Mouse (Mus musculus): Measurements from ENCODE around the gene Mtmr12. TPM values are rescaled to one million over a fixed set of nuclear protein-coding genes. Genes with fewer than 3 reads are reported as not detected.

The Mtmr12 gene
- polyA plus RNA-seq, 1 experiment from 2014 or later: 23.4 TPM

DNA sequence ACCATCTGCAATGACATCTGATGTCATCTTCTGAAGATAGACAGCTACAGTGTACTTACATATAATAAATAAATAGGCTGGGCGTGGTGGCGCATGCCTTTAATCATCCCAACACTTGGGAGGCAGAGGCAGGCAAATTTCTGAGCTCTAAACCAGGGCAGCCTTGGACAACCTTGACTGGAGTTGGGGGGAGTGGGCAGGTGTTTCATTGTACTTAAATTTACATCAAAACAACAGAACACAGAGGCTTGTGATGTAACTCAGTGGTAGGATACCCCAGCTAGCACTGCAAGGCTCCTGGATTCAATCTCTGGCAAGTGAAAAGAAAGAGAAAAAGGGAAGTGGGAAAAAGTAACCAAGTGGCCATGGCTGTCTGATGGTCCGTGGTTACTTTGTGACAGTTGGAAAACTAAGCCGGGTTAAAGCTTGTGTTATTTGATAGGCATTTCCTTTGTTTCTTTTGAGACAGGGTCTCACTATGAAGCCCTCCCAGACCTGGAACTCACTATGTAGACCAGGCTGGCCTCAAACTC is 70.3 kb downstream of the Mtmr12 start:
- H3K4me2 ChIP-seq: no peak overlapping the region
- TF ChIP-seq CTCF (IDR thresholded peaks at IDR 0.05; ENCODE audit: low read depth): no peak
- WGBS: 77% methylated on average over 4 of the region's 4 CpGs

DNA sequence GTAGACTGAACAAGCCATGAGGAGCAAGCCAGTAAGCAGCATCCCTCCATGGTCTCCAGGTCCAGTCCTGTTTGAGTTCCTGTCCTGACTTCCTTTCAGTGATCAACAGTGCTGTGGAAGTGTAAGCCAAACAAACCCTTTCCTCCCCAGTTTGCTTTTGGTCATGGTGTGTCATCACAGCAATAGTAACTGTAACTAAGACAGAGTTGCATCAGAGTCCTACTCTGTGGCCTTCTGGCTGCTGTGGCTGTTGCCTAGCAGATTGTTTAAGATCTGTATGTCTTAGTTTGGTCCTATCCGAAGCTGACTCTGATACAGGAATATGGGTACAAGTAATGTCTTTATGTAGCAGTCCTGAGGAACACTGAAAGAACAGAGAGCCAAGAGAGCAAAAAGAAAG is 75.0 kb downstream of the Mtmr12 start:
- no peak for ATAC-seq (ENCODE audit: insufficient read depth)
- no peak overlapping the region for H3K4me2 ChIP-seq
- no peaks in the 10 kb centered on the region for H3K9me3 ChIP-seq (ENCODE audit: low read depth, low read length)
- TF ChIP-seq CTCF (IDR thresholded peaks at IDR 0.05; ENCODE audit: low read depth): no peak
- no peak for DNase-seq
- no peaks in the 10 kb centered on the region for H3K36me3 ChIP-seq (ENCODE audit: insufficient read depth)
- WGBS: 87% methylated on average over 1 of the region's 1 CpGs
- H3K27ac ChIP-seq (ENCODE audit: low read depth): no peak overlapping the region
- no peaks in the 10 kb centered on the region for H3K4me1 ChIP-seq (ENCODE audit: insufficient read depth)
- H3K27me3 ChIP-seq (ENCODE audit: insufficient read depth, low read length): no peaks in the 10 kb centered on the region
- no peak overlapping the region for H3K9ac ChIP-seq
- no peak overlapping the region for H3K4me3 ChIP-seq (ENCODE audit: low read depth, low read length)

More for the DNA sequence above, 70.3 kb downstream of the Mtmr12 start:
- Histone ChIP-seq H3K36me3 (ENCODE audit: insufficient read depth) (peaks cover 9% of the 10 kb centered on the region), H3K9me3 (ENCODE audit: low read depth, low read length) (no peaks in the 10 kb centered on the region), H3K4me3 (ENCODE audit: low read depth, low read length) (no peak overlapping the region), H3K4me1 (ENCODE audit: insufficient read depth) (no peaks in the 10 kb centered on the region), H3K9ac (no peak overlapping the region), H3K27me3 (ENCODE audit: insufficient read depth, low read length) (no peaks in the 10 kb centered on the region), H3K27ac (ENCODE audit: low read depth) (no peak overlapping the region)
- DNase-seq (no peak), ATAC-seq (ENCODE audit: insufficient read depth) (no peak)

DNA sequence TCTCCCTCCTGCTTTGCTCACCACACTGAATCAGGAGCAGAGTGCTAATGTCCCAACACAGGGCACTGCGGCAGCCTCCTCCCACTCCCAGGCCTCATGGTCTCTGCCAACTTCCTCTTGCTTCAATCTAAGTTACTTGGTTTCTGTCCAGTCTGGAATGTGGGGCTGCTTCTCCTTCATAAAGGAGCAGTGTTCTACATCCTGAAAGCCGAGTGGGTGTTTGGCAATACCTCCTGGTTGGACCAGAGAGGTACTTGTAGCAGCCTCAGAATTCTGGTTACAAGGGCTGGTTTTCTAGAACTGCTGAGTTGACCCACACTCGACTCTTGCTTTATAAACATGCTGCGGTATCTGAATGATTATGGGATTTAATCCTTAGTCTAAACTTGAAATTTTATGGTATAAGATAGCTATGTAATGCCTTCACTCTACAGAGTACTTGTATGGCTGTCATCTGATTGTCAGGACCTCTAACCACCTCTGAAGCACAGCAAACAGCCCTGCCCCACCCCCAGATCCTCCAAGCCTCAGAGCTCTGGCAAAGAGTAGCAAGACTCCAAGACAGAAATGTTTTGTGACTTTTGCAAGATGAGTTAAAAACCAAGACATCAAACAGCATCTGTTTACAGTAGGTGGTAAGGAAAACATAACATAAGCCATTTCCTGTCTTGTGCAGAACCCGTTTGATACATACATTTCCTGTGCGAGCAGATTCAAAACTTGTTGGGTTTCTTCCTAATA is 80.1 kb downstream of the Mtmr12 start:
- H3K4me2 ChIP-seq: no peak overlapping the region
- no peaks in the 10 kb centered on the region for H3K36me3 ChIP-seq (ENCODE audit: insufficient read depth)
- 53% methylated on average over 6 of the region's 6 CpGs for WGBS
- no peak overlapping the region for H3K27ac ChIP-seq (ENCODE audit: low read depth)
- no peak for TF ChIP-seq CTCF (IDR thresholded peaks at IDR 0.05; ENCODE audit: low read depth)
- DNase-seq: peak; percentile 38
- H3K9ac ChIP-seq: no peak overlapping the region
- no peaks in the 10 kb centered on the region for H3K9me3 ChIP-seq (ENCODE audit: low read depth, low read length)
- ATAC-seq (ENCODE audit: insufficient read depth): no peak
- 0 out of 2 replicates have a peak, but pooled peaks cover 3% of the 10 kb centered on the region for H3K4me1 ChIP-seq (ENCODE audit: insufficient read depth)
- H3K27me3 ChIP-seq (ENCODE audit: insufficient read depth, low read length): no peaks in the 10 kb centered on the region
- no peak overlapping the region for H3K4me3 ChIP-seq (ENCODE audit: low read depth, low read length)

DNA sequence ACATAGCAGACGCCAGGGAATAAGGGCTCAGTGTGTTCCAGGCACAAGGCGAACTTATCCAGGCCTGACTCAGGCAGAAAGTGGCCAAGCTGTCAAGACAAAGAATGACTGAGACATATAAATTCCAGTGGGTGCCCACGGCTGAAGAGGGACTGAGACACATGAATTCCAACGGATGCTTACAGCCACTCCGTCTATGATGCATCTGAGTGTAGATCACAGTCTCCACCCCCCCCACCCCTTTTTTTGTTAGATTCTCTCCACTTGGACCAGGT is 80.6 kb downstream of the Mtmr12 start:
- 0 out of 2 replicates have a peak, but pooled peaks cover 3% of the 10 kb centered on the region for H3K4me1 ChIP-seq (ENCODE audit: insufficient read depth)
- no peaks in the 10 kb centered on the region for H3K36me3 ChIP-seq (ENCODE audit: insufficient read depth)
- no peaks in the 10 kb centered on the region for H3K9me3 ChIP-seq (ENCODE audit: low read depth, low read length)
- DNase-seq: no peak
- no peaks in the 10 kb centered on the region for H3K27me3 ChIP-seq (ENCODE audit: insufficient read depth, low read length)
- 47% methylated on average over 5 of the region's 5 CpGs for WGBS
- H3K4me2 ChIP-seq: no peak overlapping the region
- no peak overlapping the region for H3K27ac ChIP-seq (ENCODE audit: low read depth)
- H3K4me3 ChIP-seq (ENCODE audit: low read depth, low read length): no peak overlapping the region
- ATAC-seq (ENCODE audit: insufficient read depth): no peak
- no peak for TF ChIP-seq CTCF (IDR thresholded peaks at IDR 0.05; ENCODE audit: low read depth)
- no peak overlapping the region for H3K9ac ChIP-seq

DNA sequence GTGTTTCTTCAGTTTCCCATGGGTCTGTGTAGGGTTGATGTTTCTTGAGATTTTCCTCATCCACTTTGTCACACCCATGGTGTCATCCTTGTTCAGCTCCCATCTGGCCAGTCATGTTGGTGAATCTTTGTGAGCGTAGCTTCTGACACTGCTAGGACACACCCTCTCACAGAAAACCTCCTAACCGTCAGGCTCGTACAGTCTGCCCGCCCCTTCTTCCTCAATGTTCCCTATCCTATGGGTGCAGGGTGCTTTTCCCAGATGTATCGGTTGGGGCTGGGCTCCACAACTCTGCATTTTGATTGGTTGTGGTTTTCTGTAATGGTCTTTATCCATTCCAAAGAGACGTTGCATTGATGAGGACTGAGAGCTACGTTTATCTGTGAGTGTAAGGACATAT is 85.5 kb downstream of the Mtmr12 start:
- no peaks in the 10 kb centered on the region for H3K9me3 ChIP-seq (ENCODE audit: low read depth, low read length)
- 76% methylated on average over 7 of the region's 7 CpGs for WGBS
- H3K36me3 ChIP-seq (ENCODE audit: insufficient read depth): no peaks in the 10 kb centered on the region
- DNase-seq (no peak), ATAC-seq (ENCODE audit: insufficient read depth) (no peak)
- H3K27ac ChIP-seq (ENCODE audit: low read depth): no peak overlapping the region
- no peak overlapping the region for H3K4me2 ChIP-seq
- H3K4me1 ChIP-seq (ENCODE audit: insufficient read depth): 0 out of 2 replicates have a peak, but pooled peaks cover under 1% of the 10 kb centered on the region
- H3K9ac ChIP-seq: no peak overlapping the region
- no peak for TF ChIP-seq CTCF (IDR thresholded peaks at IDR 0.05; ENCODE audit: low read depth)
- H3K27me3 ChIP-seq (ENCODE audit: insufficient read depth, low read length): no peaks in the 10 kb centered on the region
- no peak overlapping the region for H3K4me3 ChIP-seq (ENCODE audit: low read depth, low read length)

DNA sequence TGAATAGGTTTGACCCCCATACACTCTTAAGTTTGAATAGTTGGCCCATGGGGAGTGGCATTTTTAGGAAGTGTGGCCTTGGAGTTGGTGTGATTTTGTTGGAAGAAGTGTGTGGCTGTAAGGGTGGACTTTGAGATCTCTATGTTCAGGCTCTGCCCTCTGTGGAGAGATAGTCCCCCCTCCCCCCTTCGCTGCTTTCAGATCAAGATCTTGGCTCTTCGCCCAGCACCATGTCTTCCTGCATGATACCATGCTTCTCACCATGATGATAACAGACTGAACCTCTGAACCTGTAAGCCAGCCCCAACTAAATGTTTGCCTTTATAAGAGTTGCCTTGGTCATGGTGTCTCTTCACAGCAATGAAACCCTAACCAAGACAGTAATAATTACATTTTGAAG is 86.9 kb downstream of the Mtmr12 start:
- ATAC-seq (ENCODE audit: insufficient read depth) (no peak), DNase-seq (no peak)
- Histone ChIP-seq H3K27me3 (ENCODE audit: insufficient read depth, low read length) (no peaks in the 10 kb centered on the region), H3K36me3 (ENCODE audit: insufficient read depth) (no peaks in the 10 kb centered on the region), H3K27ac (ENCODE audit: low read depth) (no peak overlapping the region), H3K4me3 (ENCODE audit: low read depth, low read length) (no peak overlapping the region), H3K4me2 (no peak overlapping the region), H3K4me1 (ENCODE audit: insufficient read depth) (no peaks in the 10 kb centered on the region), H3K9me3 (ENCODE audit: low read depth, low read length) (no peaks in the 10 kb centered on the region), H3K9ac (no peak overlapping the region)
- no peak for TF ChIP-seq CTCF (IDR thresholded peaks at IDR 0.05; ENCODE audit: low read depth)
- 78% methylated on average over 2 of the region's 2 CpGs for WGBS

DNA sequence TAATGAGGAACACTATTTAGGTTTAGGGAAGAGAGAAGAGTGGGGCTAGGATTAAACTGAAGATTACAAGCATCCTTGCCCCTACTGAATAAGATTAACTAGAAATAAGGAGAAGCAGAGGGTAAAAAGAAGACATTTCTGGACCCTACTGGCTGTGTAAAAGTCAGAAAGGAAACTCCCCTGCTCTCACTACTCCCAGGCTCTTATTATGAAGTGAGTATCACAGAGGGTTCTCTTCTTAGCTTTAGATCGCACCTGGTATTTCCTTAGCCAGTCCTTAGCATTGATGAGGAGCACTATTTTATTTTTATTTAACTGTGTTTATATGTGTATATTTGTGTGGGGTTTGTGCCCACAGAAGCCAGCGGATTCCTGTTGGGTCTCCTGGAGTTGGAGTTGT is 91.4 kb downstream of the Mtmr12 start:
- no peaks in the 10 kb centered on the region for H3K4me1 ChIP-seq (ENCODE audit: insufficient read depth)
- H3K27ac ChIP-seq (ENCODE audit: low read depth): no peak overlapping the region
- H3K4me2 ChIP-seq: no peak overlapping the region
- H3K27me3 ChIP-seq (ENCODE audit: insufficient read depth, low read length): no peaks in the 10 kb centered on the region
- H3K9ac ChIP-seq: no peak overlapping the region
- 56% methylated on average over 2 of the region's 2 CpGs for WGBS
- ATAC-seq (ENCODE audit: insufficient read depth) (no peak), DNase-seq (no peak)
- TF ChIP-seq CTCF (IDR thresholded peaks at IDR 0.05; ENCODE audit: low read depth): no peak
- no peaks in the 10 kb centered on the region for H3K9me3 ChIP-seq (ENCODE audit: low read depth, low read length)
- H3K4me3 ChIP-seq (ENCODE audit: low read depth, low read length): no peak overlapping the region
- H3K36me3 ChIP-seq (ENCODE audit: insufficient read depth): no peaks in the 10 kb centered on the region

Measured in lung, embryonic 14.5 days (tissue).